Mouse (Mus musculus) heart, postnatal 36 days (tissue): ENCODE results near the gene Gale. TPM values are rescaled to one million over a fixed set of nuclear protein-coding genes. Genes with fewer than 3 reads are reported as not detected.
"Not testable (repeated sequence)": the region's sequence is repeated elsewhere in the genome, so short reads cannot be mapped to it uniquely, and the experiment has no call there.

Source experiments
- DNase-seq, 2 experiments: peaks; one replicate each; pipeline ENCODE4 v3.0.0; 2021 to 2022
- intact Hi-C: fragments of 180-260 bp; cut with DNase I; formaldehyde crosslinking; loops from one replicate; pipeline ENCODE4 v1.15.1; 2025
- total RNA-seq, 2 experiments: library from RNA; stranded (reverse); gene quantifications; 2 replicates each; pipeline ENCODE4 v1.2.3; 2021

The Gale gene
- total RNA-seq, 2 experiments from 2014 or later: 0.94 to 1.9 TPM

DNA sequence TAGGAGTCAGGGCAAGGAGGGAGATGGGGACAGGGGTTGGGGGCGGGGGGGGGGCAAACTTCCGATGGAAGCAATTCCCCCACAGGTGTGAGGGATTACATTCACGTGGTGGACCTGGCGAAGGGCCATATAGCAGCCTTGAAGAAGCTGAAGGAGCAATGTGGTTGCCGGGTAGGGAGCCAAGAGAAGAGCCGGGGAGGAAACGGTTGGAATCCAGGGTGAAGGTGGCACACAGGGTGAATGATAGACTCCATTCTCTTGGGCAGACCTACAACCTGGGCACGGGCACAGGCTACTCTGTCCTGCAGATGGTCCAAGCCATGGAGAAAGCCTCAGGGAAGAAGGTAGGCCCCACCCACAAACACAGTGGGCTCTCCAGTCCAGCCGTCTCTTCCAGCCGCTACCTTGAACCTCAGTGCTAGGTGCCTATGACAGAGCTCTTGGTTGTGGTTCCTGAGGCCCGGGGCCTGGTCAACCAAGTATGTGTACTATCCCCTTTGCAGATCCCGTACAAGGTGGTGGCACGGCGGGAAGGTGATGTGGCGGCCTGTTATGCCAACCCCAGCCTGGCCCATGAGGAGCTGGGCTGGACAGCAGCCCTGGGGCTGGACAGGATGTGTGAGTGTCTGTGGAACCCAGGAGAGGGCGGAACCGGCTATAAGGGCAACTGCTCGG lies 3.7 kb downstream of the Gale start:
- intact Hi-C loops: no loop called here
- DNase-seq: no peak

DNA sequence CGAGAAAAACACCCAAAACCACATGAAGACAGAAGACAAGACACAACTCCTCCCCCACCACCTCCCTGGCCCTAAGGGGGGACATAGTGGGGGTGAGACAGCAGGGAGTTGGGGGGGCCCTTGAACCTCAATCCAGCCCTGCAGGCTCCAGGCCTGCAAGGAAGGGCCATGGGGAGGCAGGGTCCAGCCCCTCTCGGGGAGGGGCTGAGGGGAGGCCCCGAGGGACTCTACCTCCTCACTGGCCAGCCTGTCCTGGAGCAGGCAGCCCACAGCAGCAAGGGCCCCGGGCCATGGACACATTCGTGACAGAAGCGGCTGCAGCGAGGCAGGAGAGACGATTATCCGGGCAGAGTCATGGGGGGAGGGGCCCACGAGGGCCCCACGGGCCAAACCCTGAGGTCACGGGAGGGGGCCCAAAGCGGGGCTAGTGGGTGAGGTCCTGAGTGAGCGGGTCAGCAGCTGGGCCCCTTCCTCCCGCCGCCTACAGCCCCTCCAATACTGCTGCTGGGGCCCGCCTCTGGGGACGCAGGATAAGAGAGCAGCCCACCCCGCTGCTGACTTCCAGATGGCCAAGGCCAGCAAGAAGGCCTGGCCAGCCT lies 4.8 kb downstream of the Gale start:
- DNase-seq: no peak
- intact Hi-C loops: no loop called here

DNA sequence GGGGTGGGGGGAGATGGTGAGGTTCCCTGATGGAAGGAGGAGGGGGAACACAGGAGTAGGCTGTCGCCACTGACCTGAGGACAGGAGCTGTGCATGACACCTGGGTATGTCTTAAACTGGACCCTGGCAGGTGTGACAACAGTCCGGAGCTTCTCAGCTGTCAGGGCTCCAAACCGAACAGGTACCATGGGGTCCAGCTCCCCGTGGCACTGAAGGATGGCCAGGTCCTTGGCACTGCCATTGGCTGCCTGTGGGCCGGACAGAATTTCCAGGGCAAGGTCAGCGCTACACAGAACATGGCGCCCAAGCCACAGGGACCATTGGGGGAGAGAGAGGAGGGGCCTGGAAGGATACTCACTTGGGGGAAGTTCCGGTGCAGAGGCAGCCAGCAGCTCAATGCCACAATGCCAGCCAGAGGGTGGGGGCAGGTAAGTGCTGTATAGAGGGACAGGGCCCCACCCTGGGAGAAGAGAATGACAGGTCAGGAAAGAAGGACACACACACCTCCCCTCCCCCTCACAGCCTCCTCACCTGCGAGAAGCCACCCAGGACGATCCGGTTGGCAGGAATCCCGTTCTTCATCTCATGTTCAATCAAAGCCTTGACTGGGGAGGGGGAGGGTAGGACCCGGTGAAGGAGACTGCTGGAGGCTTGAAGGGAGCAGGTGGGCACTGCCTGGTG lies 5.7 kb downstream of the Gale start:
- intact Hi-C loops: no loop called here
- DNase-seq: no peak

- no peak for DNase-seq
- intact Hi-C loops: no loop called here
Measured at GRCm38 (mm10) chr4:135970585-135970984, 7.1 kb downstream of the Gale start.

DNA sequence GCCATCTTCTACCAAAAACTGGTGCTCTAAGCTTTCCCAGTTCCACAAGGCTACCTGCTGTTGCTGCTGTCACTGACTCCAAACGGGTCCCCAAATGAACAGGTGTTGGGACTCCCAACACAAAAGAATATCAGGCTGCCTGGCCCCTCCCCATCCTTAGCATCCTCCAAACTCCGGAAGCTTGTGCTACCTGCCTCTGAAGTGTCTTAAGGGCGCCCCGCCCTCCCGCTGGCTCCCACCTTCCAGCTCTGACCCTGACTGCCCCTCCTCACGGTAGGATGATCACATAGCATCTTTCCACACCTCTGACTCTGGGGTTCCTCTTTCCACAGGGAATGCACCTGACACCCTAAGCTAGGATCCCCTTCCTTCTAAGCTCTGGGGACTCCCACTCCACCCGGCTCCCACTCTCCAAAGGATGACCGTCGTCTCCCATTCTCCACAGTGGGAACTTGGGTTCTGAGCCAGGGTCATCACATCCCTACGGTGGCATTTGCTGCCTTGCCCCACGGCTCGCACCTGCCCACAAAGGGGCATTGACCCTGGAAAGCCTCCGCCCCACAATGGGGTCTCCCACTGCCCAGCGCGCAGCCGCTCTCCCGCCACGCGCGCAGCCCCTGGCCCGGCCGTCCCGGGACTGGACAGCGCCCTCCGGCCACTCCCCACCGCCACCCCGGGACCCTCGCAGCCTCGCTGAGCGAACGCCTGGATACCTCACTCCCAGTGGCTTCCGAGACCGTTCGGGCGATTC lies 8.5 kb downstream of the Gale start:
- intact Hi-C loops: no loop called here
- no peak for DNase-seq

DNA sequence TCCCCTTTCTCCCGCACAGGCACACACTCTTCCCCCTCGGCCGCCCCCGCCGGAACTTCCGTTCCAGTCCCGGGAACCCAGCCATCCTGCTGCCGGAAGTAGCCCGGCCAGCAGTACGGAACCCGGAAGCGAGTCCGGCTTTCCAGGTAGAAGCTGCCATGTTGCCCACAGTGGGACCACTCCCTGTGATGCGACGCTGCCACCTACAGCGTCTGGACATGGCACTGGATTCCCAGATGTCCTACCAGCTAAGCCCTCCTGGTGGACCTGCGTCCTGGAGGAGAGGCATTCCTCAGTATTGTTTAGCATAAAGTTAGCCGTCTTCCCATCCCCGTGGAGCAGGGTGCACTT lies 9.0 kb downstream of the Gale start, which contains the start of gene Lypla2:
Gene Lypla2, minus strand, starts transcription at position 71 of the 351 bp plus-strand sequence.
- intact Hi-C loops: no loop called here

DNA sequence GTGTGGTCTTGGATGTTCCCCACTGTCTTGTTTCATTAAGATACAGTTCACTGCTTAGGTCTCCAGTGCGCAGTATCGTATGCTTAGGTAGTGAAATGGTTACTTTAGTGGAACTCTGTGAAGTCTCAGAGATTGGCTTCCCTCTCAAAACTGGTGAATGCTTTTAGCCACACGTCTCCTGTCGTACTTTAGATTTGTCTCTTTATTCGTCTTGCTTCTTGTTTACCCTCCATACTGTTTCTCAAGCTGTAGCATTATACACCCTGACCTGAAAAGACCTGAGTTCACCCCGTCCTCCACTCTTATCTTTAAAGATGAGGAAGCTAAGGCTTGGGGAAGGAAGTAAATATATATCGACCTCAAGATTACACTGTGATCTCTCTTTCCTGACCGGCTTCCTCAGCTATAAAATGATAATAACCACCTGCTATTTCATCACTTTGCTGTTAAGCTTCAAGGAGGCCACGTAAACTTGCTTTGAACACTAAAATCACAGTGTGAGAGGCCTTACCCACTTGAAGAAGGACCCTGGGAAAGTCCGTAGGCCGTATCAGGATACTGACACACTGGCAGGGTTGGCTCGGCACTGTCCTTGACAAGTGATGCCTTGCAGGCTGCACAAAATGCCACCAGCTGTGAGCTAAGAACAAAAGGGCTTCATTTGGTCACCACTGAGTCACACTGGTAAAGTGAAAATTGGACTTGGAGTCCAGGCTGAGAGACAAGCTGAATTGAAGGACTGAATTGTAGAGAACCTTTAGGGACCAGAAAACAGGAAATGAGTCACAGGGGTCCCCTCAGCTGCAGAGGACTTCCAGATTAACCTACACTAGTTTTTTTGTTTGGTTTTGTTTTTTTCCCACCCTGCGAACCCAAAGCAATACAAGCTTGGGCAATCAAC lies 9.6 kb downstream of the Gale start:
- intact Hi-C loops: no loop called here
- DNase-seq: no peak

More for the DNA sequence above, 9.0 kb downstream of the Gale start, which contains the start of gene Lypla2:
- DNase-seq: peak; percentile 93

DNA sequence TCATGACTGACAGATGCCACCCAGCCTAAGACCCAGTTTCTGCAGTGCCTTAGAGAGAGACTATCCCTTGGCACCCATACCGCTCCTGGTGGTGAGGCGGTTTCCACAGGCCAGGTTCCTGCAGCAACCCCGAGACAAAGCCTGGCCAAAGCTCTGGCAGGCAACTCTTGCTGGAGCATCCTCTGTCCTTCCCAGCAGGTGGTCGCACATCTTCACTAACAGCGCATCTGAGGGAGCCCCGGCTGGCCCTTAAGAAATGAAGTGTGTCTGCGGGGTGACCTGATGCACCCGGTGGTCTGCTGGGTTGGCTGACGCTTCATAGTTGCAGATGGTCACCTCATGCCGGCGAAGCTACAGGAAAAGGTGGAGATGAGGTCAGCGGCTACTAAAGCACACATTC lies 12.6 kb downstream of the Gale start:
- no peak for DNase-seq
- intact Hi-C loops: no loop called here

GRCm38 (mm10) chr4:135980223-135980622 lies 16.7 kb downstream of the Gale start:
- DNase-seq, intact Hi-C loops: not testable (repeated sequence)

- DNase-seq: no peak
- intact Hi-C loops: no loop called here
Measured at GRCm38 (mm10) chr4:135981524-135982063, 18.1 kb downstream of the Gale start.

DNA sequence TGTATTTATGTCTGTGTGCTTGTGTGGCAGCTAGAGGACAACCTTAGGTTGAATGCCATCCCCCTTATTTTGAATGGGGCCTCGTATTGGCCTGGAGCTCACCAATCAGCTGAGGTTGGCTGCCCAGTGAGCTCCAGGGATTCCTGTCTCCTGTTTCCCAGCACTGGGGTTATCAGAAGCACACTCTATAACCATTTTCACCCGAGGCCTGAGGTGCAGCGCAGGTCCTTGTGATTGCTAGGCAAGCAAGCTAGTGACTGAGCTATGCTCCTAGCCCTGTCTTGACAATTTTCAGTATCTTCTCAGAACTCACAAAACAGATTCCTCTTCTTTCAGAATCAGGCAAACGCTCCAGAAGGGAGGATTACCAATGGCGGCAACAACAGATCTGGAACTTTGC lies 21.0 kb downstream of the Gale start:
- intact Hi-C loops: no loop called here
- DNase-seq: no peak

DNA sequence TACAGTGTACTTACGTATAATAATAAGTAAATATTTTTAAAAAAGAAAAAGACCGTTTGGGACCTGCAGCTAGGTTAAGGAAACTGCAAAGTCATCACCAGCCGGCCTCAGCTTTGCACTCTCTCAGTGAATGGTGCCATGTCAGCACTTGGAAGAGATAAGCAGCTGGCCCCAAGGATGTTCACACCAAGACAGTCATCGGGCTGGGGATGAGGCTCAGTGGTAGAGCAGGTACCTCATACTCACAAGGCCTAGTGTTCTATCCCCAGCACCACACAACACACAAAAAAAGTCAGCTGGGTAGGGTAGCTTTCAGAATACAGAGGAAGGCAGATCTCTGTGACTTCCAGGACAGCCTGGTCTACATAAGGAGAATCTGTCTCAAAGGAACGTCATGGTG lies 21.7 kb downstream of the Gale start:
- DNase-seq: no peak
- intact Hi-C loops: no loop called here

GRCm38 (mm10) chr4:135985769-135986168 lies 22.2 kb downstream of the Gale start:
- intact Hi-C loops: loop anchor here (2.0 kb wide), 1 partner anchor 35 kb away; the partner anchor contains the start of gene Eloa
- DNase-seq: no peak

GRCm38 (mm10) chr4:135986301-135986942 lies 22.9 kb downstream of the Gale start:
- DNase-seq: no peak
- intact Hi-C loops: loop anchor here (2.0 kb wide), 1 partner anchor 34 kb away; the partner anchor contains the start of gene Eloa

DNA sequence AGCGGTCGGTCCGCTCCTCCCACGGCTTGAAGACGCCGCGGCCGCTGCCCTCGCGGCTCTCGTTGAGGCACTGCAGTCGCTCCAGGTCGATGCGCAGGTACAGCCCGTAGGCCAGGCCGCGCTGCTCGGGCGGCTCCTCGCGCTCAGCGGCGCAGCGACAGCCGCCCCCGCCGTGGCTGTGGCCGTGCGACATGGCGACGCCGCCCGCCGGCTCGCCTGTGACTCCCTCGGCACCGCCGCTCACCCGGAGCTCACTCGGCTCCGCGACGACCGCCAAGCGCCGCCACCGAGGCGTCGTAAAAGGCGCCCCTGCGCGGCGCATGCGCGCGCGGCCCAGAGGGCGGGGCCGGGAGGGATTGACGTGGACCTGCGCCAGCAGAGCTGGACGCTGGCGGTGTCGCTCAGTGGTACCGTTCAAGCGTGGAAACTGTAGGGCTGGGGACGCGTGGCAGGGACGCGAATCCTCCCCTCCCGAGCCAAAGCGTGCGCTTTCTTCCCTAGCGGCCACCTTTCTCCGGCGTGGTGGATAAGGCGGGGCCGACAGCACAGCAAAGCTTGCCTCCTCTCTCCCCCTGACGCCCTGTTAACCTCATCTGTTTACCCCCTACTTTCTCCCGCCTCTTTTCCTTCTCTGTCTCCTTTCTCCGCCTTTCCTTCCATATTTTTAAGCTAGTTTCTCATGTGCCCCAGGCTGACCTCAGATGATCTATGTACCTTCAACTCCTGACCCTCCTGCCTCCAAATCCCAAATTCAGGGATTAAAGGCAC lies 23.6 kb downstream of the Gale start, which contains the start of gene Pithd1:
Gene Pithd1, minus strand, starts transcription at position 322 of the 768 bp plus-strand sequence.
- intact Hi-C loops: loop anchor here (2.0 kb wide), 1 partner anchor 34 kb away; the partner anchor contains the start of gene Eloa

GRCm38 (mm10) chr4:135987714-135988113 lies 24.2 kb downstream of the Gale start:
- intact Hi-C loops: loop anchor here (2.0 kb wide), 1 partner anchor 33 kb away; the partner anchor contains the start of gene Eloa
- no peak for DNase-seq

More for the DNA sequence above, 23.6 kb downstream of the Gale start, which contains the start of gene Pithd1:
- peak; percentile 92 to 94 for DNase-seq

DNA sequence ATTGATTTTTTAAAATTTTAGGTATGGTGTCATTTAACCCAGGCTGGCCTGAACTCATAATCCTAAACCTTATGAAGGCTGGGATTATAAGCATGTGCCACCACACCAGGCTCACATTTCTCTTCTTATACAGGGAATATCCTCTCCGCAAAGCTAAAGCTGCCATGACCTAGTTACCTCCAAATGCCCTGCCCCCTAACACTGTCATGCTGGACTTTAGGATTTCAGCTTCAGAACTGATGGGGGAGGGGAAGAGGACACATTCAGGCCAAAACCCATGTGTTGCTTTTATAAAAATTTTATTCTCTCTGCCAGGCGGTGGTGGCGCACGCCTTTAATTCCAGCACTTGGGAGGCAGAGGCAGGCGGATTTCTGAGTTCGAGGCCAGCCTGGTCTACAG lies 30.4 kb downstream of the Gale start:
- intact Hi-C loops: no loop called here
- DNase-seq: no peak

DNA sequence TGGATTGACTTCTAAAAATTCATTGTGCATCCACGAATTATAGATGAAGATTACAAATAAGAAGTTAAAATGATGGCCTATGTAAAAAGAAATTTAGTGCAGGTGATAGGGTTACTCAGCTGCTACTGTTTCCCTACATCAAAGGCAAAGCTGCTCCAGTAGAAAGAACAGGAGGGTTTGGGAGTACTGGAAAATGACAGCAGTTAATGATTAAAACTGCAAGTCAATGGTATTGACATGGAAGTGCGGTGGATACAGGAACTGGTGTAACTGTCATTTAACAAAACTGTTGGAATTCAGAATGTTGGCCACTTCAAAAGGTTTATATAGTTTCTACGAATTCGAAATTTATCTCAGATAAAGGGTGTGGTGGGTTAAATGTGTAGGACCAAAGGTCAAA lies 31.6 kb downstream of the Gale start:
- DNase-seq: no peak
- intact Hi-C loops: no loop called here
